Mouse (Mus musculus) intestine, embryonic 16.5 days (tissue): ENCODE measurements around the gene Dyrk2. TPM values are rescaled to one million over a fixed set of nuclear protein-coding genes. Genes with fewer than 3 reads are reported as not detected.

Experiments used
- ATAC-seq: fragments of 200-750 bp; cut with Nextera tagmentation; 2 replicates; pipeline ENCODE4 v1.8.0; 2017; ENCODE audit warnings: moderate TSS enrichment, moderate library complexity
- H3K27ac ChIP-seq: fragments of 300-500 bp; sonication (generic); 2 replicates; pipeline ENCODE4 v1.5.1; 2014; ENCODE audit warnings: mild to moderate bottlenecking, low read length
- H3K27me3 ChIP-seq: fragments of 300-500 bp; sonication (generic); replicated peaks from 2 replicates; pipeline ENCODE4 v1.6.1; 2014; ENCODE audit warnings: low read length, control low read depth, mixed read lengths; ENCODE audit not compliant: control insufficient read depth, insufficient read depth
- H3K36me3 ChIP-seq: fragments of 300-500 bp; sonication (generic); 2 replicates; pipeline ENCODE4 v1.6.1; 2014; ENCODE audit warnings: low read length, control low read depth; ENCODE audit not compliant: control insufficient read depth, insufficient read depth
- H3K4me1 ChIP-seq: fragments of 300-500 bp; sonication (generic); 2 replicates; pipeline ENCODE4 v1.6.1; 2014; ENCODE audit warnings: low read length, control low read depth, mixed read lengths; ENCODE audit not compliant: control insufficient read depth, insufficient read depth
- H3K4me2 ChIP-seq: fragments of 300-500 bp; sonication (generic); 2 replicates; pipeline ENCODE4 v1.6.1; 2014; ENCODE audit warnings: low read depth, low read length, control low read depth
- H3K4me3 ChIP-seq: fragments of 300-500 bp; sonication (generic); 2 replicates; pipeline ENCODE4 v1.5.1; 2014; ENCODE audit warnings: mild to moderate bottlenecking, low read length
- H3K9ac ChIP-seq: fragments of 300-500 bp; sonication (generic); 2 replicates; pipeline ENCODE4 v1.6.1; 2014; ENCODE audit warnings: low read depth, low read length
- H3K9me3 ChIP-seq: fragments of 300-500 bp; sonication (generic); 2 replicates; pipeline ENCODE4 v1.6.1; 2016; ENCODE audit warnings: low read length, control low read depth; ENCODE audit not compliant: control insufficient read depth
- WGBS: fragments of 180-500 bp; shearing (Covaris S2); extraction: QIAGEN DNeasy Blood & Tissue Kit; methylation state at CpG from one replicate; pipeline ENCODE4 v1.1.7; 2014; 5-methylcytosine and 5-hydroxymethylcytosine counted together
- polyA plus RNA-seq: library from polyadenylated mRNA; unstranded; fragments of >200 nt; fragmentation: Nextera tagmentation; extraction: Ambion mirVana; gene quantifications from 2 replicates; pipeline ENCODE4 v1.2.1, GENCODE M21; 2015

Gene Dyrk2
- polyA plus RNA-seq, 1 experiment from 2014 or later, result 7.2 TPM

DNA sequence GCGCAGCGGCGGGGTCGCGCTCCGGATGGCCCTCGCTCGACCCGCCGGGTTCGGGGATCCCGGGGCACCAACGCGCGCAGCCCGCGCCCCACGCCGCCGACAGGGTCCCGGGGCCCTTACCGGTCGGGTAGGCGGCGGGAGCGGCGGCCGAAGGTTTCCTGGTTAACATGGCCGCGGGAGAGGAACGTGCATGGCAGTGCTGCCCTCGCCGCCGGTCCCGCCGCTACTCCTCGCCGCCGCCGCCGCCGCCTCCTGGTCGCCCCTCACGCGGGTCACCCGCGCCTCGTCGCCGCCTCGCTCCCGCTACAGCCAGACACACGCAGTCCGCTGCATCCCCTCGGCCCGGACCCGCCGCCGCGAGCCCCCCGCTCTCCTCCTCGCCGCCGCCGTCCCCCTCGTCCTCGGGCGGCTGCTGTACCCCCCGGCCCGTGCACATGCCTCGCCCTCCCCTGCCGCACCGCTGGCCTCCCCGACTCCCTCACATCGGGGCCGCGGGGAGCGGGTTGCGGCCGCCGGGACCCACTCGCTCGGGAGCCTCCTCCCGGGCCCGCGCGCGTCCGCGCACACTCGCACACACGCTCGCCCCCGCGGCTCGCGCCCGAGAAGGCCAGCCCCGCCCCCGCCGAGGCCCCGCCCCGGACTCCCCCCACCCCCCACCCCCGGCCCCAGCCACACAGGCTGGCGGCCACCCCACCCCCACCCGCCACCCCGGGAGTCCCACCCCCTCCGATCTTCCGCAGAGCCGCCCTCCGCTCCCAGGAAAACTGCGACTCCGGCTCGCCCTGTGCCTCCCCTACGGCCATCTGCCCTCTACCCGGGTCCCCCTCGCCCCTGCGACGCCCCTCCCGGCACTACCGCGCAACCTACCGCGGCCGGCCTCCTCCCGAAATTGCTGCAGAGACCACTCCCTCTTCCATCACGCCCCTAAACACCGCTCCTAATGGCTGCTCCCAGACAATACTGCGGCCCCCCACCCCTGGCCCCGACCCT is 1.1 kb downstream of the Dyrk2 start:
- WGBS, result under 1% methylated on average over 121 of the region's 130 CpGs
- H3K4me3 ChIP-seq, result peak overlapping the region; percentile 78
- ATAC-seq, result peak; percentile 80

DNA sequence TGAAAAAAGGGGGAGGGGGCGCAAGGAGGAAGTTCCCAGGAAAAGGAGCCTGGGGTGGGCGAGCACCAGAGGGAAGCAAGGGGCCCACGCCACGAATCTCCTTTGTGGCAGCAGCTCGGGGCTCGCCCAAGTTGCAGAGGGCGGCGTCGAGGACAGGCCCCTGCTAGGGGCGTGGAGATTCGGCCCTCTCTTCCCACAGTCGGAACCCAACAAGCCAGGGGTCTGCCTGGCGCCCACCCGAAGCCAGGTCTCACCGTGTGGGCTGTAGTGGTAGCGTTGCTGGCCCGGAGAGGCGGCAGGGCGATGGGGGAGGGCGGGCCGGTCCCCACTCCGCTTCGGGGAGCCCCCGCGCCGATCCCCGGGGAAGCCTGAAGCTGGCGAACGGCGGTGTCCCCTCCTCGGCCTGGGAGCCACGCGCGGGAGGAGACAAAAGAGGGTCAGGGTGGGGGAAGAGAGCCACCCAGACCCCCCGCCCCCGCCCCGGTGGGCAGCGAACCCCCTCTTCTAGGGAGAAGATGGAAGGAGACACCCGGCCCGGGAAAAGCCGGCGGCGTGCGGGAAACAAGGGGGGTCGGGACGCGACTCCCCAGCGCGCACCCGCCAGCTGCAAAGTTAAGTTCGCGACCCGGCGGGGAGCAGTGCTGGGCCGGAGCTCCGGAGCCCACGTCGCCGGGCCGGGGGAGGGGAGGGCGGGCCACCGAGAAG is 2.0 kb downstream of the Dyrk2 start:
- Histone ChIP-seq H3K36me3 (no peaks in the 10 kb centered on the region), H3K4me2 (peak overlapping the region; percentile 54), H3K9ac (peak overlapping the region; percentile 99), H3K27me3 (no peaks in the 10 kb centered on the region), H3K27ac (peak overlapping the region; percentile 96), H3K4me3 (peak overlapping the region; percentile 78), H3K4me1 (peaks cover 29% of the 10 kb centered on the region), H3K9me3 (no peaks in the 10 kb centered on the region)
- ATAC-seq, result peak; percentile 19
- WGBS, result under 1% methylated on average over 55 of the region's 62 CpGs

More for the DNA sequence above, 1.1 kb downstream of the Dyrk2 start:
- peak overlapping the region; percentile 96 for H3K27ac ChIP-seq
- H3K27me3 ChIP-seq, result no peaks in the 10 kb centered on the region
- H3K4me2 ChIP-seq, result peak overlapping the region; percentile 93
- no peaks in the 10 kb centered on the region for H3K9me3 ChIP-seq
- H3K4me1 ChIP-seq, result peaks cover 28% of the 10 kb centered on the region
- H3K36me3 ChIP-seq, result no peaks in the 10 kb centered on the region
- peak overlapping the region; percentile 99 for H3K9ac ChIP-seq

DNA sequence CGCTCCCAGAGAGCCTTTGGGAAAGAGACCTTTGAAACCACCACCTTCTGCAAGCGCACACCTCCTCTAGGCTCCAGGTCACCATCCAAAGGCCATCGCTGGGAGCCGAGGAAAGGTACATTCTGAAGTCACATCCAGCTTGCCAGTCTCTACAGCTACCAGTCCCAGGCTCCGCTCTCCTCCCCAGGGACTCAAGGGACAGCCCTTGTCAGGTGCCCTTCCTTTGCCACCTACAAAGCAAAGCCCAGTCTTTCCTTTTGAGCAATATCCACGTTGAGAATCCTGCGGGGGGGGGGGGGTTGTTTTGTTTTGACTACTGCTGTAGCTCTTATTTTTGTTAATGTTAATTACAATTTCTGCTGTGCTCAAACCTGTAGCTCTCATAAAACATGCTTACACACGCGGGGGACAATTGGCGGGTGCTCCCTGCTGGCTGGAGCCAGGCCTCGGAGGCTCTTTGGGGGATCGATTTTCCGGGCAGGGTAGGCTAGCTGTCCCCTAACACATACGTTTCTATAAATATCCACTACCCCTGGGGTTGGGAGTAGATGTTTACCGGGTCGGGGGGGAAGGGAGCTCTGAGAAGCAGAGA is 2.6 kb downstream of the Dyrk2 start:
- no peaks in the 10 kb centered on the region for H3K36me3 ChIP-seq
- H3K9me3 ChIP-seq, result no peaks in the 10 kb centered on the region
- ATAC-seq, result 0 out of 2 replicates have a peak, but pooled peaks have one; percentile 8
- WGBS, result 9% methylated on average over 16 of the region's 16 CpGs
- peak overlapping the region; percentile 96 for H3K27ac ChIP-seq
- peaks cover 33% of the 10 kb centered on the region for H3K4me1 ChIP-seq
- peak overlapping the region; percentile 54 for H3K4me2 ChIP-seq
- peak overlapping the region; percentile 78 for H3K4me3 ChIP-seq
- H3K27me3 ChIP-seq, result no peaks in the 10 kb centered on the region
- H3K9ac ChIP-seq, result peak overlapping the region; percentile 99

DNA sequence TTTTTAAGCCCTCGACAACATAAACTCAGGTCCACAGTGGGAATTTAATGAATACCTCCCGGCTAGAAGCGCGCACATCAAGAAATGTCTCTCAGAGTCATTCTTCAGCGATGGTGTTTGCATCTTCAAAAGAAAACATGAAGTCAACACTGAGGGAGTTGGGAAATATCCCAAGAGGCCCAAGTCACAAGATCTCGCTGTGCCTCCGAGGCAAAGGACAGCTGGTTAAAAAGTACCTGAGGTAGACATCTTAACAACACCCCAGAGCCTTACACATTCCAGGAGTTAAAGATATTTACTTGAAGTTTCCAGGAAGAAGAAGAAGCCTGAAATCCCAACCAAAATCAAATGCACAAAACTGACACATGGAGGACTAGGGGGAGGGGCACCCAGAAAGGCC is 5.0 kb downstream of the Dyrk2 start:
- Histone ChIP-seq H3K36me3 (peaks cover 15% of the 10 kb centered on the region), H3K9me3 (0 out of 2 replicates have a peak, but pooled peaks cover 8% of the 10 kb centered on the region), H3K4me2 (no peak overlapping the region; the same call in 1 of the 2 replicates), H3K9ac (no peak overlapping the region), H3K27ac (no peak overlapping the region), H3K27me3 (no peaks in the 10 kb centered on the region), H3K4me1 (peaks cover 33% of the 10 kb centered on the region), H3K4me3 (no peak overlapping the region)
- 88% methylated on average over 7 of the region's 7 CpGs for WGBS
- no peak for ATAC-seq

DNA sequence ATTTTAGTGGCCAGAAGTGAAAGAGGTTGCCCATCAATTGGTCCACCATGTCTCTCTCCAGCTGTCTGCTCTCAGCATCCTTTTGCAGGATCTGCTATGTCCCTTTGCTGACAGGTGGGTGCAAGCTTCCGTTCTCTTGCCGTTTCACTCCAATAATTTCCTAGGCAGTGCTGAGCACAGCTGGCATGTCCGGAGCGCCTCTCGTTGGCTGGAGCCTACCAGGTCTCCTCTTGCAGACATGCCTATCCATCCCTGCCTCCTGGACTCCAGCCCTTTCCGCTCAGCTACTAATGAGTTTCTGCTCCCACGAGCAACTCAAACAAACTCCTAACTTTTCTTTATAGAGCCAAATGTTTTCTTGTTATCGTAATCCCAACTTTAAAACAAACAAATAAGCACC is 6.4 kb downstream of the Dyrk2 start:
- WGBS, result 79% methylated on average over 8 of the region's 8 CpGs
- ATAC-seq, result no peak
- Histone ChIP-seq H3K9ac (no peak overlapping the region), H3K9me3 (0 out of 2 replicates have a peak, but pooled peaks cover 8% of the 10 kb centered on the region), H3K36me3 (peaks cover 22% of the 10 kb centered on the region), H3K4me3 (no peak overlapping the region), H3K27ac (no peak overlapping the region), H3K4me1 (peaks cover 30% of the 10 kb centered on the region), H3K4me2 (no peak overlapping the region), H3K27me3 (no peaks in the 10 kb centered on the region)

DNA sequence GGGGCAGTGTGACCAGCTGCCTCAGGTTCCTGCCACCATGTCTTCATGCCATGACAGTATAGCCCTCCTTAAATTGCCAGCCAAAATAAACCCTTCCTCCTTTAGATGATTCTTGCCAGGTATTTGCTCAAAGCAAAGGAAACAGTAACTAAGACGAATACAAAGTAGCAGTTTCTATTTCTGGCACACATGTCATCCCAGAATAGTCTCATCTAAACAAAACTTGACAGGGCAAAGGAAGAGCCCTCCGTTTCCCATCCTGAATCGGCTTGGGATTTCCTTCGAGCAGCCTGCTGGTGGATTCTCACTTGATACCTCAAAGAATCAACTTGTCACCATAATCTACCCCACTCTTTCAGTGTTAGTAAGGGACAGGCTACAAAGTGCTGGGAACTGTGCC is 7.8 kb downstream of the Dyrk2 start:
- H3K27ac ChIP-seq, result peak overlapping the region; percentile 50; the same call in 1 of the 2 replicates
- no peak for ATAC-seq
- H3K9ac ChIP-seq, result no peak overlapping the region
- H3K27me3 ChIP-seq, result no peaks in the 10 kb centered on the region
- WGBS, result 56% methylated on average over 4 of the region's 4 CpGs
- peaks cover 26% of the 10 kb centered on the region for H3K36me3 ChIP-seq
- H3K4me3 ChIP-seq, result no peak overlapping the region
- peaks cover 30% of the 10 kb centered on the region for H3K4me1 ChIP-seq
- H3K9me3 ChIP-seq, result 0 out of 2 replicates have a peak, but pooled peaks cover 8% of the 10 kb centered on the region
- no peak overlapping the region; the same call in 1 of the 2 replicates for H3K4me2 ChIP-seq

DNA sequence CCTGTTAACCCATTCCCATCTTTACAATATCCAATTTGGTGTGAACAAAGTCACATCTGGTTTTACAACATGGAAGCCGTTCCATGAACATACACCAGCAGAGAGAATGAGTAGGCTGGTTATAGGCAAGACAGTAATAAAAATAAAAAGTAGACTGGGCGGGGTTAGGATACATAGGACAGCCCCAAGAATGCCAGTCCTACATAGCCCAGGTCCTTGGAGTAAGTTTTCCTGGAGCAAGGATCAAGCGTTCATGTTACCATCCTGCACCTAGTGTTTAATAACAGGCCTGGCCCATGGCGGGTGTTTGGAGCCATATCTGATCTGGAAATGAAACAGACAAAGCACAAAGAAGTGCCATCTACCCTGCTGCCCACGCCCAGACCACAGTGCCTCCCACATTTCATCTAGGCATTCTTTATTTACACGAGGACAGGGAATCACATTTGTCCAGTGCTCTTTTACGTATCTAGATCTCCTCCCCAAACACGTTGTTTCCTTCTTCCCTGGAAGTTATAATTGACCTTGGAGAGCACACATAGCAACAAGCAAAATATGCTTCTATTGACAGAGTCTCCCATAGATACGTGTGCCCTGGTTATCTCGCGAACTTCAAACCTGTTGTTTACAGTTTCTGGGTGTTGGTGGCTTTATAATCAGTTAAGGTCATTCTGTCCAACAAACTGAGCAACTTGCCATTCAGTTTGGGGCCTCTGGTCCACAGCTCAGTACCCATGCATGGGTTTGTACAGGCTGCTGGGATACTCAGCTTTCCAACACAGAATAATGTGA is 8.6 kb downstream of the Dyrk2 start:
- Histone ChIP-seq H3K9me3 (0 out of 2 replicates have a peak, but pooled peaks cover 8% of the 10 kb centered on the region), H3K36me3 (peaks cover 28% of the 10 kb centered on the region), H3K4me2 (no peak overlapping the region; the same call in 1 of the 2 replicates), H3K9ac (no peak overlapping the region), H3K27me3 (no peaks in the 10 kb centered on the region), H3K4me1 (peaks cover 22% of the 10 kb centered on the region), H3K27ac (no peak overlapping the region; the same call in 1 of the 2 replicates), H3K4me3 (no peak overlapping the region)
- WGBS, result 73% methylated on average over 11 of the region's 11 CpGs
- peak; percentile 76 for ATAC-seq

DNA sequence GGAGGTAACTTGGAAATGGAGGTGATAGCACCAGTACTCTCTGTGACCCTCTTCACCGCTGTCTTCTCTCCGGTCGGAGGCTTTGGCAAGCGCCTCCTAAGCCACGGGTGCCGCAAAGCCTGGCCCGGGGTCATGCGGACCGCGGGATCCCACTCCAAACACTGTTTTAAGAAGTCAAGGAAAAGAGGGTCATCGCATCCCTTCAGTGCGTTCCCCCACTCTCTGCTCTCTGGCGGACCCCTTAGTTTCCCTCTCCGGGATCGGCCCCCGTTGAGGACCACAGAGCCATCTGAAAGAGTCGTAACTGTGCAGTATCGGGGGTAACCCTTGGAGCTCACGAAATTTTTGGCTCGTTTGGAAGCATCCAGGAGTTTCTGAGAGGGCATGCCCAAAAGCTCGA is 10.4 kb downstream of the Dyrk2 start:
- 97% methylated on average over 21 of the region's 21 CpGs for WGBS
- no peak for ATAC-seq
- Histone ChIP-seq H3K4me1 (peaks cover 13% of the 10 kb centered on the region), H3K36me3 (peaks cover 28% of the 10 kb centered on the region), H3K9ac (no peak overlapping the region), H3K4me2 (no peak overlapping the region), H3K4me3 (no peak overlapping the region), H3K9me3 (0 out of 2 replicates have a peak, but pooled peaks cover 8% of the 10 kb centered on the region), H3K27me3 (no peaks in the 10 kb centered on the region), H3K27ac (no peak overlapping the region)
